Mouse (Mus musculus): ENCODE results near the gene Gm20388.

DNA sequence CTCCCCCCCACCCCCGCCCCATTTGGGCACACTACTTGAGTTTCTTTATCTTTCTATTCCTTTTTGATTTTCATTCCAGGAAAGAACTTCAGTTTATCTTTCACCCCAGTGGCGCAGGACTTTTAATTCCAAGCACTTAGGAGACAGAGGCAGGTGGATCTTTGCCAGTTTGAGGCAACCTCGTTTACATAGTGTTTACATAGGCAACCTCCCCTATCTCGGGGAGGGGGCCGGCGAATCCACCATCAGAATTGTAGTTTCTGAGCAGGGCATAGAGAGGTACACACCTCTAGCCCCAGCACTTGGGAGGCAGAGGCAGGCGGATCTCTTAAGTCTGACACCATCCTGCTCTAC, 2041.0 kb downstream of the Gm20388 start:
- no peak for TF ChIP-seq CTCF (IDR thresholded peaks at IDR 0.05; ENCODE audit: low read depth, low read length)
- no peak for TF ChIP-seq GATA1 (IDR thresholded peaks at IDR 0.05; ENCODE audit: borderline replicate concordance, low read length)
- TF ChIP-seq POLR2AphosphoS5 (IDR thresholded peaks at IDR 0.05; ENCODE audit: insufficient replicate concordance, low read depth, low read length) = no peak
- no peak for TF ChIP-seq TAL1 (conservative IDR thresholded peaks at IDR 0.05; ENCODE audit: low read depth, low read length)
- TF ChIP-seq GATA2 (IDR thresholded peaks at IDR 0.05; ENCODE audit: borderline replicate concordance, low read depth, low read length) = no peak

Data from G1E (cell line).